Mouse (Mus musculus): Measurements from ENCODE around the gene D16Ertd472e. TPM values are rescaled to one million over a fixed set of nuclear protein-coding genes. Genes with fewer than 3 reads are reported as not detected.

The D16Ertd472e gene
- polyA plus RNA-seq (2015; fragmentation: Nextera tagmentation; extraction: Ambion mirVana), result 8.7 and 9.7 TPM in 2 replicates

GRCm38 (mm10) chr16:78576478-78577084 is at the start of gene D16Ertd472e:
D16Ertd472e (minus strand) TSS chr16:78576708.
- under 1% methylated on average over 68 of the region's 70 CpGs for WGBS
- H3K9me3 ChIP-seq (ENCODE audit: control insufficient read depth, low read length), result no peaks in the 10 kb centered on the region
- no peak for TF ChIP-seq EP300 (optimal IDR thresholded peaks at IDR 0.05)
- TF ChIP-seq CTCF (IDR thresholded peaks at IDR 0.05; ENCODE audit: low read depth), result no peak; the same call in 1 of the 2 replicates

GRCm38 (mm10) chr16:78622755-78623154 is 46.2 kb upstream of the D16Ertd472e start:
- Histone ChIP-seq H3K4me3 (ENCODE audit: low read depth, low read length) (no peak overlapping the region), H3K27me3 (ENCODE audit: control insufficient read depth, insufficient read depth, low read length) (no peaks in the 10 kb centered on the region), H3K4me2 (replicated peaks; ENCODE audit: low read depth) (no peak overlapping the region), H3K27ac (replicated peaks) (no peak overlapping the region), H3K36me3 (ENCODE audit: control insufficient read depth, insufficient read depth, low read length) (no peaks in the 10 kb centered on the region), H3K4me1 (replicated peaks; ENCODE audit: control insufficient read depth, insufficient read depth) (no peaks in the 10 kb centered on the region), H3K9ac (ENCODE audit: low read length) (no peak overlapping the region), H3K9me3 (ENCODE audit: control insufficient read depth, low read length) (no peaks in the 10 kb centered on the region)
- no peak for DNase-seq (ENCODE audit: low spot score)
- no peak for ATAC-seq (ENCODE audit: low FRiP score, low TSS enrichment)
- TF ChIP-seq EP300 (optimal IDR thresholded peaks at IDR 0.05), result no peak
- TF ChIP-seq CTCF (IDR thresholded peaks at IDR 0.05; ENCODE audit: low read depth), result no peak
- WGBS, result 34% methylated on average over 5 of the region's 5 CpGs

More at GRCm38 (mm10) chr16:78576478-78577084, at the start of gene D16Ertd472e:
- DNase-seq (ENCODE audit: low spot score) (peak; percentile 87), ATAC-seq (ENCODE audit: low FRiP score, low TSS enrichment) (peak; percentile 99)
- Histone ChIP-seq H3K27me3 (ENCODE audit: control insufficient read depth, insufficient read depth, low read length) (no peaks in the 10 kb centered on the region), H3K4me2 (replicated peaks; ENCODE audit: low read depth) (peak within 1 kb of the TSS; percentile 79), H3K9ac (ENCODE audit: low read length) (peak within 1 kb of the TSS; percentile 77), H3K36me3 (ENCODE audit: control insufficient read depth, insufficient read depth, low read length) (no peaks in the 10 kb centered on the region), H3K27ac (replicated peaks) (peak within 1 kb of the TSS; percentile 94), H3K4me1 (replicated peaks; ENCODE audit: control insufficient read depth, insufficient read depth) (0 out of 2 replicates have a peak, but pooled peaks cover 3% of the 10 kb centered on the region), H3K4me3 (ENCODE audit: low read depth, low read length) (peak within 1 kb of the TSS; percentile 78)

- Histone ChIP-seq H3K27ac (replicated peaks) (no peak overlapping the region), H3K4me1 (replicated peaks; ENCODE audit: control insufficient read depth, insufficient read depth) (no peaks in the 10 kb centered on the region), H3K36me3 (ENCODE audit: control insufficient read depth, insufficient read depth, low read length) (no peaks in the 10 kb centered on the region), H3K9me3 (ENCODE audit: control insufficient read depth, low read length) (no peaks in the 10 kb centered on the region), H3K4me3 (ENCODE audit: low read depth, low read length) (no peak overlapping the region), H3K27me3 (ENCODE audit: control insufficient read depth, insufficient read depth, low read length) (no peaks in the 10 kb centered on the region), H3K9ac (ENCODE audit: low read length) (no peak overlapping the region), H3K4me2 (replicated peaks; ENCODE audit: low read depth) (no peak overlapping the region)
- WGBS, result 48% methylated on average over 5 of the region's 5 CpGs
- DNase-seq (ENCODE audit: low spot score) (peak; percentile 69), ATAC-seq (ENCODE audit: low FRiP score, low TSS enrichment) (peak; percentile 90)
- TF ChIP-seq CTCF (IDR thresholded peaks at IDR 0.05; ENCODE audit: low read depth) (no peak), EP300 (optimal IDR thresholded peaks at IDR 0.05) (no peak)
Observed at GRCm38 (mm10) chr16:78619386-78619785, 42.9 kb upstream of the D16Ertd472e start.

GRCm38 (mm10) chr16:78617757-78618532 is 41.4 kb upstream of the D16Ertd472e start:
- Histone ChIP-seq H3K9ac (ENCODE audit: low read length) (no peak overlapping the region), H3K36me3 (ENCODE audit: control insufficient read depth, insufficient read depth, low read length) (no peaks in the 10 kb centered on the region), H3K27me3 (ENCODE audit: control insufficient read depth, insufficient read depth, low read length) (no peaks in the 10 kb centered on the region), H3K9me3 (ENCODE audit: control insufficient read depth, low read length) (no peaks in the 10 kb centered on the region), H3K4me3 (ENCODE audit: low read depth, low read length) (no peak overlapping the region), H3K4me2 (replicated peaks; ENCODE audit: low read depth) (no peak overlapping the region), H3K27ac (replicated peaks) (no peak overlapping the region), H3K4me1 (replicated peaks; ENCODE audit: control insufficient read depth, insufficient read depth) (no peaks in the 10 kb centered on the region)
- no peak for TF ChIP-seq CTCF (IDR thresholded peaks at IDR 0.05; ENCODE audit: low read depth)
- TF ChIP-seq EP300 (optimal IDR thresholded peaks at IDR 0.05), result no peak
- DNase-seq (ENCODE audit: low spot score) (no peak), ATAC-seq (ENCODE audit: low FRiP score, low TSS enrichment) (peak; percentile 21; the same call in 1 of the 2 replicates)
- 84% methylated on average over 11 of the region's 11 CpGs for WGBS

- no peaks in the 10 kb centered on the region for H3K4me1 ChIP-seq (replicated peaks; ENCODE audit: control insufficient read depth, insufficient read depth)
- no peak for DNase-seq (ENCODE audit: low spot score)
- 50% methylated on average over 4 of the region's 4 CpGs for whole genome bisulfite sequencing
- H3K4me3 ChIP-seq (ENCODE audit: low read depth, low read length), result no peak overlapping the region
- H3K36me3 ChIP-seq (ENCODE audit: control insufficient read depth, insufficient read depth, low read length), result no peaks in the 10 kb centered on the region
- no peak overlapping the region for H3K9ac ChIP-seq (ENCODE audit: low read length)
- no peaks in the 10 kb centered on the region for H3K27me3 ChIP-seq (ENCODE audit: control insufficient read depth, insufficient read depth, low read length)
- no peak overlapping the region for H3K4me2 ChIP-seq (replicated peaks; ENCODE audit: low read depth)
- peaks cover 4% of the 10 kb centered on the region; the same call in 1 of the 2 replicates for H3K9me3 ChIP-seq (ENCODE audit: control insufficient read depth, low read length)
- no peak for ATAC-seq (ENCODE audit: low FRiP score, low TSS enrichment)
- TF ChIP-seq EP300 (optimal IDR thresholded peaks at IDR 0.05), result no peak
- TF ChIP-seq CTCF (IDR thresholded peaks at IDR 0.05; ENCODE audit: low read depth), result no peak
- no peak overlapping the region for H3K27ac ChIP-seq (replicated peaks)
Observed at GRCm38 (mm10) chr16:78606202-78606601, 29.7 kb upstream of the D16Ertd472e start.

- WGBS, result 80% methylated on average over 1 of the region's 1 CpGs
Observed at GRCm38 (mm10) chr16:78598919-78599318, 22.4 kb upstream of the D16Ertd472e start.

More at GRCm38 (mm10) chr16:78598919-78599318, 22.4 kb upstream of the D16Ertd472e start:
- Histone ChIP-seq H3K36me3 (ENCODE audit: control insufficient read depth, insufficient read depth, low read length) (no peaks in the 10 kb centered on the region), H3K4me3 (ENCODE audit: low read depth, low read length) (no peak overlapping the region), H3K9me3 (ENCODE audit: control insufficient read depth, low read length) (peaks cover 4% of the 10 kb centered on the region; the same call in 1 of the 2 replicates), H3K27me3 (ENCODE audit: control insufficient read depth, insufficient read depth, low read length) (no peaks in the 10 kb centered on the region), H3K4me2 (replicated peaks; ENCODE audit: low read depth) (no peak overlapping the region), H3K27ac (replicated peaks) (no peak overlapping the region), H3K4me1 (replicated peaks; ENCODE audit: control insufficient read depth, insufficient read depth) (no peaks in the 10 kb centered on the region), H3K9ac (ENCODE audit: low read length) (no peak overlapping the region)
- ATAC-seq (ENCODE audit: low FRiP score, low TSS enrichment) (no peak), DNase-seq (ENCODE audit: low spot score) (no peak)
- TF ChIP-seq CTCF (IDR thresholded peaks at IDR 0.05; ENCODE audit: low read depth), result no peak
- TF ChIP-seq EP300 (optimal IDR thresholded peaks at IDR 0.05), result no peak

Measured in stomach, postnatal 0 days (tissue).